Mouse (Mus musculus) yolk sac, embryonic 10.5 days (tissue): ENCODE data around the gene Mitf.
A peak's percentile ranks its signal among the peaks of the same experiment; 100 is the strongest.

Experiments
- DNase-seq: peaks from one replicate; pipeline ENCODE4 v3.0.0-alpha.2; 2017; ENCODE audit warnings: low spot score

The Mitf gene

GRCm38 (mm10) chr6:98046295-98047108 lies 239.7 kb downstream of the Mitf start:
- DNase-seq, result no peak

- DNase-seq, result no peak
Measured at GRCm38 (mm10) chr6:98047741-98048140, 240.9 kb downstream of the Mitf start.

GRCm38 (mm10) chr6:98048671-98049438 lies 242.0 kb downstream of the Mitf start:
- peak; percentile 2 for DNase-seq

GRCm38 (mm10) chr6:98049551-98049950 lies 242.7 kb downstream of the Mitf start:
- DNase-seq, result no peak

GRCm38 (mm10) chr6:98061878-98062277 lies 255.0 kb downstream of the Mitf start:
- no peak for DNase-seq

- DNase-seq, result no peak
Measured at GRCm38 (mm10) chr6:98064926-98065325, 258.1 kb downstream of the Mitf start.

GRCm38 (mm10) chr6:98066420-98066819 lies 259.6 kb downstream of the Mitf start:
- DNase-seq, result no peak
